Mouse (Mus musculus): ENCODE data around the gene Dcp1a.

- TF ChIP-seq CTCF (IDR thresholded peaks at IDR 0.05; ENCODE audit: borderline replicate concordance, control insufficient read depth, extremely low read depth, insufficient read depth, low read length, poor library complexity) (no peak), POLR2A (IDR thresholded peaks at IDR 0.05; ENCODE audit: control insufficient read depth, extremely low read depth, insufficient read depth, low read length, poor library complexity) (no peak)
Measured at GRCm38 (mm10) chr14:30549777-30550149, 70.4 kb downstream of the Dcp1a start.
